Mouse (Mus musculus) embryonic fibroblast, embryonic 13.5 days (primary cell): ENCODE data around the gene Vmn1r63.
"Not testable (repeated sequence)": the region's sequence is repeated elsewhere in the genome, so short reads cannot be mapped to it uniquely, and the experiment has no call there.

Source experiments
- CTCF ChIP-seq: IDR thresholded peaks from 2 replicates; pipeline ENCODE4 v1.5.1; 2011; ENCODE audit warnings: mild to moderate bottlenecking, control low read depth, low read length, moderate library complexity, borderline replicate concordance; ENCODE audit not compliant: insufficient read depth
- POLR2A ChIP-seq: IDR thresholded peaks from 2 replicates; pipeline ENCODE4 v1.6.1; 2011; ENCODE audit warnings: low read depth, mild to moderate bottlenecking, control low read depth, low read length, moderate library complexity

GRCm38 (mm10) chr7:5805345-5805744, at the start of gene Vmn1r63:
- TF ChIP-seq CTCF, POLR2A: not testable (repeated sequence)
